Mouse (Mus musculus): Measurements from ENCODE around the gene Slc22a7. TPM values are rescaled to one million over a fixed set of nuclear protein-coding genes. Genes with fewer than 3 reads are reported as not detected.

The Slc22a7 gene
- polyA plus RNA-seq, 1 experiment from 2014 or later: not detected

Other genes starting within 250 kb of the Slc22a7 start
- 12.4 and 14.0 TPM in 2 replicates for gene Polh, start 235.8 kb downstream of the Slc22a7 start, polyA plus RNA-seq (2016; fragmentation: Nextera tagmentation; extraction: Ambion mirVana)
- gene Xpo5, start 235.7 kb downstream of the Slc22a7 start, polyA plus RNA-seq (2016; fragmentation: Nextera tagmentation; extraction: Ambion mirVana): 57.6 and 58.3 TPM in 2 replicates
- gene Polr1c, start 190.4 kb downstream of the Slc22a7 start, polyA plus RNA-seq (2016; fragmentation: Nextera tagmentation; extraction: Ambion mirVana): 76.1 and 91.8 TPM in 2 replicates
- 77.2 and 83.8 TPM in 2 replicates for gene Yipf3, start 190.4 kb downstream of the Slc22a7 start, polyA plus RNA-seq (2016; fragmentation: Nextera tagmentation; extraction: Ambion mirVana)
- gene Lrrc73, start 184.9 kb downstream of the Slc22a7 start, polyA plus RNA-seq (2016; fragmentation: Nextera tagmentation; extraction: Ambion mirVana): 3.9 and 4.1 TPM in 2 replicates
- 50.0 and 54.1 TPM in 2 replicates for gene Tjap1, start 155.4 kb downstream of the Slc22a7 start, polyA plus RNA-seq (2016; fragmentation: Nextera tagmentation; extraction: Ambion mirVana)
- 2.9 and 3.1 TPM in 2 replicates for gene Dlk2, start 141.0 kb downstream of the Slc22a7 start, polyA plus RNA-seq (2016; fragmentation: Nextera tagmentation; extraction: Ambion mirVana)
- 9.7 and 10.8 TPM in 2 replicates for gene Abcc10, start 110.1 kb downstream of the Slc22a7 start, polyA plus RNA-seq (2016; fragmentation: Nextera tagmentation; extraction: Ambion mirVana)
- gene Zfp318, start 54.7 kb downstream of the Slc22a7 start, polyA plus RNA-seq (2016; fragmentation: Nextera tagmentation; extraction: Ambion mirVana): 24.4 and 25.3 TPM in 2 replicates
- 0.57 and 0.95 TPM in 2 replicates for gene Crip3, start 9.5 kb downstream of the Slc22a7 start, polyA plus RNA-seq (2016; fragmentation: Nextera tagmentation; extraction: Ambion mirVana)
- gene Ttbk1, start 49.2 kb upstream of the Slc22a7 start, polyA plus RNA-seq (2016; fragmentation: Nextera tagmentation; extraction: Ambion mirVana): 5.3 and 6.6 TPM in 2 replicates
- gene Dnph1, start 58.3 kb upstream of the Slc22a7 start, polyA plus RNA-seq (2016; fragmentation: Nextera tagmentation; extraction: Ambion mirVana): 35.3 and 35.5 TPM in 2 replicates
- gene Cul9, start 107.9 kb upstream of the Slc22a7 start, polyA plus RNA-seq (2016; fragmentation: Nextera tagmentation; extraction: Ambion mirVana): 14.1 and 14.9 TPM in 2 replicates
- gene Srf, start 117.7 kb upstream of the Slc22a7 start, polyA plus RNA-seq (2016; fragmentation: Nextera tagmentation; extraction: Ambion mirVana): 5.9 and 8.1 TPM in 2 replicates
- gene Ptk7, start 191.0 kb upstream of the Slc22a7 start, polyA plus RNA-seq (2016; fragmentation: Nextera tagmentation; extraction: Ambion mirVana): 80.9 and 81.9 TPM in 2 replicates
- 37.8 and 40.0 TPM in 2 replicates for gene Klc4, start 207.6 kb upstream of the Slc22a7 start, polyA plus RNA-seq (2016; fragmentation: Nextera tagmentation; extraction: Ambion mirVana)
- 79.7 and 88.2 TPM in 2 replicates for gene Mrpl2, start 207.8 kb upstream of the Slc22a7 start, polyA plus RNA-seq (2016; fragmentation: Nextera tagmentation; extraction: Ambion mirVana)
- gene Cul7, start 211.9 kb upstream of the Slc22a7 start, polyA plus RNA-seq (2016; fragmentation: Nextera tagmentation; extraction: Ambion mirVana): 52.1 and 53.0 TPM in 2 replicates
- gene Rrp36, start 235.9 kb upstream of the Slc22a7 start, polyA plus RNA-seq (2016; fragmentation: Nextera tagmentation; extraction: Ambion mirVana): 54.2 and 61.8 TPM in 2 replicates
- 178 and 183 TPM in 2 replicates for gene Mea1, start 240.3 kb upstream of the Slc22a7 start, polyA plus RNA-seq (2016; fragmentation: Nextera tagmentation; extraction: Ambion mirVana)
- gene Klhdc3, start 242.5 kb upstream of the Slc22a7 start, polyA plus RNA-seq (2016; fragmentation: Nextera tagmentation; extraction: Ambion mirVana): 139 and 141 TPM in 2 replicates

Measured in hindbrain, embryonic 12.5 days (tissue).